21 mouse cellular contexts compared by ENCODE assay signal in the genomic region with DNA sequence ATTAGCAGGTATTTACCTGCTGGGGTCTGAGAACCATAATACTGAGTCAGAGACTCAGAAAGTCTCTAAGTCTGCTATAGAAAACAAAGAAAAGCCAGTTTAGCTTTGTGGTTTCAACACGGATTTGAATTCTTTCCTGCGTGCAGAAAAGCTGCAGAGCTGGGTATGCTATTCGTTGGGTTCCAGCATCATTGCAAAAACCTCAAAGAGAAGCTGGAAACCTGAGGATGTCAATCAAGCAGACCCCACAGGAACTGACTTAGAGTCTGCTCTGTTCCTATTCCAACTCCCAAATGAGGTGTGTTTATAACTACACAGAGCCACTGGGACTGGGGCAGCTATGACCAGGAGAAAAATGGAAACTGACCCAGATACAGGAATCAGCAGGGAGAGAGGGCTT.
DNase-seq lines count a peak whose midpoint lies in the region; ATAC-seq and TF ChIP-seq lines count a peak whose summit lies in the region.
"Had no signal": no experiment of that assay in that cellular context is flagged by ENCODE, and none has a peak within 500 bp of the region (broad histone marks: within the 10 kb centered on the region; RNA-seq: fewer than 3 reads in every experiment).

No protein-coding gene starts in this region.

- no peak for TF ChIP-seq EP300 in stomach, postnatal 0 days (optimal IDR thresholded peaks at IDR 0.05)

- H3K27ac ChIP-seq in stomach, postnatal 0 days (replicated peaks) = no peak overlapping the region
- H3K27ac ChIP-seq: embryonic facial prominence, embryonic 10.5 days; embryonic facial prominence, embryonic 12.5 days; forebrain, embryonic 13.5 days had no signal

- ATAC-seq in cerebellum, adult (ENCODE audit: insufficient number of reproducible peaks, low FRiP score, low TSS enrichment) = peak; percentile 59; the same call in 1 of the 2 replicates
- ATAC-seq in common myeloid progenitor, adult 5-6 weeks (replicated peaks; ENCODE audit: low read depth, poor library complexity, severe bottlenecking) = peak; percentile 55
- ATAC-seq in megakaryocyte progenitor cell, adult 5-6 weeks (replicated peaks; ENCODE audit: poor library complexity) = peak; percentile 24; the same call in 1 of the 2 replicates
- no peak for ATAC-seq in stomach, postnatal 0 days (ENCODE audit: low FRiP score, low TSS enrichment)
- ATAC-seq: activated CD4-positive, CD25-positive, alpha-beta regulatory T cell, adult 4 months; CD4-positive, CD25-positive, alpha-beta regulatory T cell, adult 4 months; forebrain, embryonic 13.5 days; forebrain, embryonic 16.5 days; Patski had no signal

- H3K27me3 ChIP-seq in stomach, postnatal 0 days (ENCODE audit: control insufficient read depth, insufficient read depth, low read length) = no peaks in the 10 kb centered on the region
- H3K27me3 ChIP-seq: CH12.LX; embryonic facial prominence, embryonic 12.5 days; forebrain, embryonic 13.5 days; Patski had no signal

- H3K9me3 ChIP-seq in stomach, postnatal 0 days (ENCODE audit: control insufficient read depth, low read length) = no peaks in the 10 kb centered on the region
- H3K9me3 ChIP-seq: embryonic facial prominence, embryonic 10.5 days; embryonic facial prominence, embryonic 12.5 days; forebrain, embryonic 13.5 days had no signal

- TF ChIP-seq CTCF in stomach, postnatal 0 days (IDR thresholded peaks at IDR 0.05; ENCODE audit: low read depth) = no peak

- no peaks in the 10 kb centered on the region for H3K4me1 ChIP-seq in stomach, postnatal 0 days (replicated peaks; ENCODE audit: control insufficient read depth, insufficient read depth)
- H3K4me1 ChIP-seq: embryonic facial prominence, embryonic 12.5 days; forebrain, embryonic 13.5 days had no signal

- H3K9ac ChIP-seq in stomach, postnatal 0 days (ENCODE audit: low read length) = no peak overlapping the region
- H3K9ac ChIP-seq: embryonic facial prominence, embryonic 12.5 days; forebrain, embryonic 13.5 days had no signal

- no peaks in the 10 kb centered on the region for H3K36me3 ChIP-seq in stomach, postnatal 0 days (ENCODE audit: control insufficient read depth, insufficient read depth, low read length)
- H3K36me3 ChIP-seq: embryonic facial prominence, embryonic 10.5 days; embryonic facial prominence, embryonic 12.5 days; G1E had no signal

- DNase-seq in cerebellum, adult 11-12 months = no peak
- no peak for DNase-seq in stomach, postnatal 0 days (ENCODE audit: low spot score)
- DNase-seq: adrenal gland, postnatal 10 days; adrenal gland, postnatal 25 days; B cell, adult 2 months; cerebellum, adult 8-10 months; cerebellum, adult 9-11 months; cerebellum, postnatal 14 days; cerebellum, postnatal 36 days had no signal

- WGBS in stomach, postnatal 0 days = 73% methylated on average over 3 of the region's 3 CpGs

- H3K4me3 ChIP-seq in stomach, postnatal 0 days (ENCODE audit: low read depth, low read length) = no peak overlapping the region
- H3K4me3 ChIP-seq: embryonic facial prominence, embryonic 10.5 days; embryonic facial prominence, embryonic 12.5 days; forebrain, embryonic 13.5 days had no signal

- H3K4me2 ChIP-seq in stomach, postnatal 0 days (replicated peaks; ENCODE audit: low read depth) = no peak overlapping the region
- H3K4me2 ChIP-seq: embryonic facial prominence, embryonic 12.5 days; forebrain, embryonic 13.5 days had no signal
